Mouse (Mus musculus): ENCODE data around the gene Vsx1. TPM values are rescaled to one million over a fixed set of nuclear protein-coding genes. Genes with fewer than 3 reads are reported as not detected.

Vsx1 gene
- total RNA-seq, 2 experiments from 2014 or later, result not detected

DNA sequence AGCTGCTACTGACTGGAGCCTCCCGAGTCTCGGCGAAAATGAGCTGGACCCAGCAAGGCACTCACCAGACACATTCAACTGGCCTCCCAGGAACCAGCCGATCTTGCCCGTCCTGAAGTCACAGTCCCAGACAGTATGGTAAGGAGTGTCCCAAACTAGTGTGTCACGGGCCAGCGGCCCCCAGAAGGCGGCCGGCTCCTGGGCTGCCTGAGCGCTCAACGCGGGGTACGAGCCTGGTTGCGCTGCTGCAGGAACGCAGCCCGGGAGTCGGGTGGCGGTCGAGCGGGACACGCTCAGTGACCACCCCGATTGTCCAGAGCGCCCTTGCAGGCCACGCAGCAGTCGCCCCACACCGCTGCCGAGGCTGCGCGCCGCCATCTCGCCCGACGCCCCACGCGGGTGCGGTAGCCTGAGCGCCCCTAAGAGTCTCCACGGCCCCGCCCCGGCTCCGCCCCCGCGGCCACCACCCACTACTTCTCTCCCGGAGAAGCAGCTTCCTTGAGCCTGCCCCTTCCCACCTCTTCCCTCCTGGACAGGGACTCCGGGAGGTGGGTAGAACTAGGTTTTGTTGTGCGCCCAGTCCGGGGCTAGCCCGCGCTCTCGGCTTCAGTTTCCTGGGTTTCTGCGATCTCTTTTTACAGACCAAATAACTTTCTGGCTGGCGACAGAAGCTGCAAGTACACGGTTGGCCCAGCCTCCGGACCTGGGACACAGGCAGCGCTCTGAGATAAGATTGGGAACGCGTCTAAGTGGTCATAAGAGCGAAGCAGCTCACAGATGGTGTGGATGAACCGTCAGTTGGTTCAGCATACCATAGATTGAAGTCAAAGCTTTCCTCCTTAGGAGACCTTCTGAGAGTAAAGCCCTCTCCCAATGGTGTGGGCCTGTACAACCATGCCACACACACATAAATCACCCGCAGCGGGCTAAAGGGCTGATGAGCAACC is 21.1 kb downstream of the Vsx1 start, which contains the start of gene Acss1:
Gene Acss1 (minus strand): TSS at position 681 of the 947 bp plus-strand sequence.
- DNase-seq, result peak; percentile 76 to 79
- intact Hi-C loops (cut with DNase I), result no loop called here

GRCm38 (mm10) chr2:150667065-150667819 is 21.9 kb downstream of the Vsx1 start:
- peak in 1 of 2 experiments; percentile 31 for DNase-seq
- intact Hi-C loops (cut with DNase I), result no loop called here

- no peak for DNase-seq
- intact Hi-C loops (cut with DNase I), result no loop called here
Observed at GRCm38 (mm10) chr2:150666723-150667064, 22.5 kb downstream of the Vsx1 start.

- intact Hi-C loops (cut with DNase I), result no loop called here
- no peak for DNase-seq
Observed at GRCm38 (mm10) chr2:150665534-150666451, 23.4 kb downstream of the Vsx1 start.

- no peak for DNase-seq
- intact Hi-C loops (cut with DNase I), result no loop called here
Observed at GRCm38 (mm10) chr2:150665006-150665405, 24.2 kb downstream of the Vsx1 start.

DNA sequence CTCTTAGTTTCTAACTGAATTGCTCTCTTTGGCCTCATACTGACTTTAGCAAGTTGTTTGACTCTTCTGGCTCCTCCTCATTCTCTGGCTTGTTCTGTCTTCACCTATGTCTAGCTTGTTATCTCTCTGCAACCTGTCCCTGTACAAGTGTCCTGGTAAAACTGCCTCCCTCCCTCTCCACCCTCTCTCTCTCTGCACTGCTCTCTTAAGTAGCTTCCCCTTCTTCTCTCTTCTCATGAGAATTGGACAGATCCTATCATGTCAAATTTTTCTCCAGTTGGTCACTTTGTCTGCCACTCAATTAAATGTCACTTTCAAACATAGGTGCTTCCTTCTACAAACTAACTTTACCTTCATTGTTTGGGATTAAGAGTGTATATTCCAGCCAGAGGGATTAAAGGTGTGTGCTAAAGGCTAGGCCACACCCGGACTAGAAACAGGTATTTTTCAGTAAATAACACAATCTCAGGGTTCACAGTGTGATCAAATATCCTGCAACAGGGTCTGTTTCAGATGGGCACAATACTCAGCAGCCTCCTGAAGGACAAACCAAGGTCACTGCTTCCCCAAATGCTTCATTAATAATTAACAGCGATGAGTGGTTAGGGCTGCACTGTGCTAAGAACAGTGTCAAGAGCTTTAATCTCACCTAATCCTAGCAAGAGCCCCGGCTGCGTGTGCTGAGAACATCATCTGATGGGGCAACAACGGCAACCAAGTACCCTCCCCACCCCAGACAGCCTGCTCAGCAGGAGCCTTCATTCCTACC is 24.8 kb downstream of the Vsx1 start:
- DNase-seq, result no peak
- intact Hi-C loops (cut with DNase I), result no loop called here

- DNase-seq, result no peak
- intact Hi-C loops (cut with DNase I), result no loop called here
Observed at GRCm38 (mm10) chr2:150663255-150663654, 25.9 kb downstream of the Vsx1 start.

DNA sequence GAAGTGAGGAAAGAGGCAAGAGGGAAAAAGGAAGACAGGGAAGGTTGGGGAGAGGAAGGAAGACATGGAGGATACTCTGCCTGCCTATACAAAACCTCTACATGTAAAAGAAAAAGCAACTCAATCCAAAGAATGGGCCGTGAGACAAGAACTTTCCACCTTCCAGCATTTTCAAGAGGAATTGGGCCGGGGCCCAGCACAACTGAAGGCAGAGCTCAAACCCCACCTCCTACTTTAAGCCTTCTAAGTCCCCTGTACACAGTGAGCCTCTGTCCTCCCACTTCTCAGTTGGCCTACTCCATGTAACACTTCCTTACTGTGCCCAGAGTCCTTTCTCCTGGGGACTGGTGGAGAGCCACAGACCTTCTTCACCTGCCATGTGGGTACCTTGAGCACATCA is 27.2 kb downstream of the Vsx1 start:
- DNase-seq, result no peak
- intact Hi-C loops (cut with DNase I), result no loop called here

DNA sequence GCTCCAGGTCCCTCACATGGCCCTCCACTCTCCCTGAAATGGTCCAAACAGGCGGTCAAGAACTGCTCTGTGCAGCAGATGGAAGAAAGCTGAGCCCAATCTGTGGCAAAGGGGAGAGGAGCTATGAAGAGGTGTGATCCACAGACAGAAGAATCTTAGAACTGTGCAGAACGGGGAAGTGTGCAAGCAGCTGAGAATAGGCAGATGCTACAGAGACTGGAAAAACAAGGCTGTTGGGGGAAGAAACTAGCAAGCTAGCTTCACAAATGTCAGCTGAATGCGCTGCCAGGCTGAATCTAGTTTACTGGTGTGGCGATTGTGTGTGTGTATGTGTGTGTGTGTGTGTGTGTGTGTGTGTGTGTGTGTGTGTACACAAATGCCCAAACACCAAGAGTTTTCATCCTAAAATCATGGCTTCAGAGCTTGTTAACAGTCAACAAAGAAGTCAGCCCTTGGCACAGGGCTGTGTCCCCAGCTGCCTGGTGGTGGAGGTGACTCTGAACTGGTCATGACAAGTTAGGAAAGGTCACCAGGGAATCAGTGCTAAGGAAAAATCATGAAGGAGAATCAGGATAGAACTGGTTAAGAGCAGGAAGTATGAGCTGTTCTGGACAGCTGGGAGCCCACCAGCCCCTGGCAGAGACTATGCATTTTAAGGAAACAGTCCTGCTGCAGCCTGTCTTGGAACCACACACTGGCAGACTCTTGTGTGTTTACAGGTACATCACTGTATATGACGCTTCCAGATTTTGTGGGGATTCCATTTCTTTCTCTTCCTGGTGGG is 28.3 kb downstream of the Vsx1 start:
- intact Hi-C loops (cut with DNase I), result no loop called here
- DNase-seq, result no peak

GRCm38 (mm10) chr2:150660049-150660448 is 29.1 kb downstream of the Vsx1 start:
- intact Hi-C loops (cut with DNase I), result no loop called here
- DNase-seq, result no peak

DNA sequence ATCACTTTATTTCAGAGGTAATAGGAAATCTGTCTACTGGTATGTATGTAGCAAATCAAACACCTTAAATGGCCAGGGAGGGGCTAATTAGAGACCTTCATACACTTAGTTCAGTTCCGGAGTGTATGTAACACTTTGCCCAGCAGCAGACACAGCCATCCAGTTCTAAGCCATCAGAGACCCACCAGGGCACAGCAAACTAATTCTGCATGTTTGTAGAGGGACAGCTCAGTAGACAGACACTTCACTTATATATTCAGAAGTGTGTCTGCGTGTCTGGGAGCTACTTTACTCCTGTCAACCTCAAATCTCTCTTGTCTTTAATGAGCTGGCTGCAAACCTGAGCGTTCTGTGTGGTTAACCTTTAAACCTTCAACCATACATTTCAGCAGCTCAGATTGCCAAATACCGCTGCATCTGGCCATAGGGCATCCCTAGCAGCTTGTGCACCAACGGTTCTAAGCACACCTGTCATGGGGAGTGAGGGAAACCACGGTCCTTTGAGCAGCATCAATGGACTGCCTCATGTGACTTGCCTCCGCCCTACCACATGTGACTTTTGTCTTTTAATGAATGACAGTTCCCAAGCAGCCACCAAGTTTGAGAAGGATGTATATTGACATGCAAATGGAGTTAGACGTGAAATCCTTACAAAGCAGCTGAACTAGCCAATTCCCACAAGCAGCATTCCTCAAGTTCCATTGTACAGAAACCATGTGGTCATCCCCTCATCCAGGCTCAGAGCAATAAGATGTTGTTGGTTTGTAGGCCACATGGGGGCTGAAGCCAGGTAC is 32.0 kb downstream of the Vsx1 start:
- intact Hi-C loops (cut with DNase I), result no loop called here
- no peak for DNase-seq

DNA sequence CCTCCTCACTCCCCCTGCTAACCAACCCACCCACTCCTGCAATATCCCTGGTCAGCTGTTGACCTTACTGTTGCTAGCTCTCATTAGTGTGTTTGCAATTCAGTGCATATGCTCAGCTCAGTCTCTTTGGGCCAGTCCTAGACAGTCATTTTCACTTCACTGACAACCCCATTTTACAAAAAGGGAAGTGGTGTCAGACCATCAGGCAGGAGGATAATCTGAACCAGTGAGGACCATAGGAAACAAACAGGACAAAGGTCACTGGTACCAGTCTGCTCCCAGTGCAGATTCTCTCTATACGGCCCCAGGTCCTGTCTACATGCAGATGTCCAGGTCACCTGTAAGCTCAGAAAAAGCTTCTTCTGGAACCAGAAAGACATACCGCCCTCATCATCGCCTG is 33.0 kb downstream of the Vsx1 start:
- DNase-seq, result no peak
- intact Hi-C loops (cut with DNase I), result no loop called here

DNA sequence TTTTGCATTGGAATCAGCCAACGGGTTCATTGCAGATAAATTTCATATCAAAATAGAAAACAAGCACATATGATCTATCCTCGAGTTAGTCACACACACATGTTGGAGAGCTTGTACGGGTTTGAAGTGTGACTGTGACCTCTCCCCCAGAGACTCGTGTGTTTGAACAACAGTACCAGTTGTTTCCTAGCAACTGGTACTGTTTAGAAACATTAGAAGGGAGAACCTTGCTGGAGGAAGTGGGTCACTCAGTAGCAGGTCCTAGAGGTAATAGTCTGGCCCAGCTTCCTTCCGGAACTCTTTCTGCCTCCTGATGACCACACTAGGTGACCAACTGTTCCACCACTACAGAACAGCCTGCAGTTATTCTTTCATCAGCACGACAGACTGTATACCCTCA is 33.9 kb downstream of the Vsx1 start:
- intact Hi-C loops (cut with DNase I), result no loop called here
- DNase-seq, result no peak

GRCm38 (mm10) chr2:150654814-150655213 is 34.3 kb downstream of the Vsx1 start:
- intact Hi-C loops (cut with DNase I), result no loop called here

DNA sequence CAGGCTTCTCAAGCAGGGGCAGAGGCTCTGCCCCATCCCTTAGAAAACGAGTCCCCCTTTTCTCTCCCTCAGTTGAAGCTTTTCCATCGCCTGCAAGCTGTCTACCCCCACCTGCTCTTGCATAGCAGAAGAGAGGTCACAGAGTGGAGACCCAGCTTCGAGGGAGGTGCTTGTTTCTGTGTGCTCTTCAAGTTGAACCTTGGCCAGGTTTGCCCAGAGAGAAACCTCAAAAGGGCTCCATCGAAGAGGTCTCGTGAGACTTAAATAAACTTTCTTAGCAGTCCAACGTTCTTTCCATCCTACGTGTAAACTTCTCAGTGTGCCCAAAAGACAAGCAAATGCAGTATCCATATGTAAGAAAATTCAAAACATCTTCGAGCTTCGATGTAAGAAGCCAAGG is 37.8 kb downstream of the Vsx1 start:
- DNase-seq, result no peak
- intact Hi-C loops (cut with DNase I), result no loop called here

More at GRCm38 (mm10) chr2:150654814-150655213, 34.3 kb downstream of the Vsx1 start:
- no peak for DNase-seq

GRCm38 (mm10) chr2:150650511-150651074 is 38.6 kb downstream of the Vsx1 start:
- no peak for DNase-seq
- intact Hi-C loops (cut with DNase I), result no loop called here

DNA sequence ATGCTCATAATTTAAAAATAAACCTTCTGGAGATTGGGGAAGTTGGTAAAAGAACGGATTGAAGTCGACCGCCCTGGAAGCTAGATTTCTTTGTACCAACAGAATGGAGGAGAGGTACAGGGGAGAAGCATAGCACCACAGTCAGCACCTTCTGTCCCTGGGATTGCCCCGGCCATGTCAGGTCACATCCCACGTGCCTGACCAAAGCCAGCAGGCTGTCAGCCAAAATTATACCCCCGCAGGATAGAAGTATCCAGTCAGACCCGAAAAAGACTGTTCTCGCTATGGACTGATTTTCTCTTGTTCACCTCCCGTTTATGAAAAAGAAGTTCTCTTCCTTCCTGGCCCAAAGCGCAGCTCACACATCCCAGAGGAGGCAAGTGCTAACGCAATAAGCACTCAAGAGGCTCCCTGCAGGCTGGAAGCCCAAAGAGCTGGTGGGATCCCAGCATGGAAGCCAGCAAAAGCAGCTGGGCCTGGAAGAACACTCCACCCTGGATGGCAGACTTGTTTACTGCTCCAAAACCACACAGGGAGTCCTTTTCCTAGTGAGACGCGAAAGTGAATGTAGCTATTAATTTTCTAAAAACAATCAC is 40.8 kb downstream of the Vsx1 start:
- DNase-seq, result no peak
- intact Hi-C loops (cut with DNase I), result no loop called here

Data from heart, postnatal 36 days (tissue).